In genomic region chr2:167657973-167658372, GRCm38 (mm10) we compare ENCODE assay signal across 1 mouse cellular context.
TF ChIP-seq lines count a peak whose summit lies in the region.

No protein-coding gene starts in this region.

TF ChIP-seq in CH12.LX, 34 proteins besides CTCF, POLR2A, EP300 and RAD21:
- TF ChIP-seq NELFE (IDR thresholded peaks at IDR 0.05; ENCODE audit: low read depth, low read length) (no peak), SIN3A (IDR thresholded peaks at IDR 0.05; ENCODE audit: low read length) (no peak), JUND (conservative IDR thresholded peaks at IDR 0.05; ENCODE audit: low read depth, low read length) (no peak), ZNF384 (IDR thresholded peaks at IDR 0.05; ENCODE audit: low read depth, low read length) (no peak), NRF1 (IDR thresholded peaks at IDR 0.05; ENCODE audit: low read depth, low read length) (no peak), PAX5 (IDR thresholded peaks at IDR 0.05; ENCODE audit: low read length) (no peak), ZMIZ1 (IDR thresholded peaks at IDR 0.05; ENCODE audit: low read depth, low read length) (no peak), JUN (IDR thresholded peaks at IDR 0.05; ENCODE audit: insufficient read depth, low read depth, low read length) (no peak), RCOR1 (conservative IDR thresholded peaks at IDR 0.05; ENCODE audit: low read depth, low read length) (no peak), USF1 (IDR thresholded peaks at IDR 0.05; ENCODE audit: low read depth, low read length) (no peak)
